Mouse (Mus musculus) embryonic facial prominence, embryonic 14.5 days (tissue): ENCODE measurements around the gene Ccdc89. TPM values are rescaled to one million over a fixed set of nuclear protein-coding genes. Genes with fewer than 3 reads are reported as not detected.

Experiments
- polyA plus RNA-seq: library from polyadenylated mRNA; unstranded; fragments of >200 nt; fragmentation: Nextera tagmentation; extraction: Ambion mirVana; gene quantifications from 2 replicates; pipeline ENCODE4 v1.2.1, GENCODE M21; 2014

Ccdc89 gene
- polyA plus RNA-seq, 1 experiment from 2014 or later = 1.9 TPM

Other genes starting within 250 kb of the Ccdc89 start
- gene Ccdc83, start 160.8 kb upstream of the Ccdc89 start, polyA plus RNA-seq = 0.14 TPM in 1 of 2 replicates, not detected in the other
- 29.7 and 34.6 TPM in 2 replicates for gene Sytl2, start 124.3 kb upstream of the Ccdc89 start, polyA plus RNA-seq
- 44.9 and 51.9 TPM in 2 replicates for gene Crebzf, start 16.2 kb downstream of the Ccdc89 start, polyA plus RNA-seq
- gene Tmem126a, start 30.7 kb downstream of the Ccdc89 start, polyA plus RNA-seq = 94.1 and 97.9 TPM in 2 replicates
- gene Tmem126b, start 49.4 kb downstream of the Ccdc89 start, polyA plus RNA-seq = 34.2 and 34.3 TPM in 2 replicates
- gene Dlg2, start 50.1 kb downstream of the Ccdc89 start, polyA plus RNA-seq = 4.4 and 5.1 TPM in 2 replicates